Mouse (Mus musculus) forebrain, embryonic 14.5 days (tissue): ENCODE data around the gene Gnb3. TPM values are rescaled to one million over a fixed set of nuclear protein-coding genes. Genes with fewer than 3 reads are reported as not detected.
"Not testable (repeated sequence)": the region's sequence is repeated elsewhere in the genome, so short reads cannot be mapped to it uniquely, and the experiment has no call there.

ENCODE experiments used
- ATAC-seq: fragments of 200-750 bp; cut with Nextera tagmentation; 2 replicates; pipeline ENCODE4 v1.8.0; 2017; ENCODE audit warnings: mild to moderate bottlenecking, moderate library complexity
- DNase-seq: peaks from one replicate; pipeline ENCODE4 v3.0.0-alpha.2; 2015; ENCODE audit warnings: low spot score
- H3K27ac ChIP-seq: fragments of 300-500 bp; sonication (generic); 2 replicates; pipeline ENCODE4 v1.5.1; 2014; ENCODE audit warnings: low read depth, mild to moderate bottlenecking, control low read depth, low read length, moderate library complexity
- H3K27me3 ChIP-seq: fragments of 300-500 bp; sonication (generic); replicated peaks from 2 replicates; pipeline ENCODE4 v1.6.1; 2014; ENCODE audit warnings: low read length, control low read depth, mixed read lengths; ENCODE audit not compliant: control insufficient read depth, insufficient read depth
- H3K36me3 ChIP-seq: fragments of 300-500 bp; sonication (generic); 2 replicates; pipeline ENCODE4 v1.6.1; 2014; ENCODE audit warnings: low read length, control low read depth; ENCODE audit not compliant: control insufficient read depth, insufficient read depth
- H3K4me1 ChIP-seq: fragments of 300-500 bp; sonication (generic); 2 replicates; pipeline ENCODE4 v1.6.1; 2014; ENCODE audit warnings: antibody characterized with exemption, low read length, control low read depth; ENCODE audit not compliant: control insufficient read depth, insufficient read depth
- H3K4me2 ChIP-seq: fragments of 300-500 bp; sonication (generic); 2 replicates; pipeline ENCODE4 v1.6.1; 2014; ENCODE audit warnings: mild to moderate bottlenecking, control low read depth, low read length
- H3K4me3 ChIP-seq: fragments of 300-500 bp; sonication (generic); 2 replicates; pipeline ENCODE4 v1.5.1; 2014; ENCODE audit warnings: low read depth, low read length, control low read depth
- H3K9ac ChIP-seq: fragments of 300-500 bp; sonication (generic); 2 replicates; pipeline ENCODE4 v1.6.1; 2014; ENCODE audit warnings: mild to moderate bottlenecking, low read length, control low read depth, moderate library complexity
- H3K9me3 ChIP-seq: fragments of 300-500 bp; sonication (generic); replicated peaks from 2 replicates; pipeline ENCODE4 v1.6.1; 2016; ENCODE audit warnings: low read length, control low read depth, mixed read lengths; ENCODE audit not compliant: control insufficient read depth
- WGBS: fragments of 180-500 bp; shearing (Covaris S2); extraction: QIAGEN DNeasy Blood & Tissue Kit; methylation state at CpG from one replicate; pipeline ENCODE4 v1.1.7; 2014; 5-methylcytosine and 5-hydroxymethylcytosine counted together
- polyA plus RNA-seq: library from polyadenylated mRNA; unstranded; fragments of >200 nt; fragmentation: Nextera tagmentation; extraction: Ambion mirVana; gene quantifications from 2 replicates; pipeline ENCODE4 v1.2.1, GENCODE M21; 2014

Gene Gnb3
- polyA plus RNA-seq, 1 experiment from 2014 or later, result 0.89 TPM

GRCm38 (mm10) chr6:124814858-124815774 lies 25.0 kb downstream of the Gnb3 start:
- H3K36me3 ChIP-seq, result peaks cover 70% of the 10 kb centered on the region
- peaks cover 12% of the 10 kb centered on the region for H3K4me1 ChIP-seq
- no peak for ATAC-seq
- H3K27me3 ChIP-seq, result no peaks in the 10 kb centered on the region
- peak; percentile 35 for DNase-seq
- H3K9ac ChIP-seq, result no peak overlapping the region
- no peaks in the 10 kb centered on the region for H3K9me3 ChIP-seq
- no peak overlapping the region for H3K4me3 ChIP-seq
- WGBS, result 59% methylated on average over 9 of the region's 9 CpGs
- no peak overlapping the region for H3K27ac ChIP-seq
- H3K4me2 ChIP-seq, result no peak overlapping the region

- peaks cover 15% of the 10 kb centered on the region for H3K4me1 ChIP-seq
- peak overlapping the region; percentile 60 for H3K4me3 ChIP-seq
- H3K27ac ChIP-seq, result 0 out of 2 replicates have a peak overlapping the region, but pooled peaks have one; percentile 14
- peak overlapping the region; percentile 80 for H3K4me2 ChIP-seq
- H3K27me3 ChIP-seq, result no peaks in the 10 kb centered on the region
- DNase-seq, result no peak
- no peaks in the 10 kb centered on the region for H3K9me3 ChIP-seq
- peak overlapping the region; percentile 88; the same call in 1 of the 2 replicates for H3K9ac ChIP-seq
- 42% methylated on average over 8 of the region's 8 CpGs for WGBS
- peak; percentile 30 for ATAC-seq
- peaks cover 65% of the 10 kb centered on the region for H3K36me3 ChIP-seq
These were observed 25.6 kb downstream of the Gnb3 start for GRCm38 (mm10) chr6:124814448-124814847.

GRCm38 (mm10) chr6:124813933-124814332 lies 26.1 kb downstream of the Gnb3 start, which contains the start of gene Tpi1:
Gene Tpi1 (minus strand): TSS chr6:124814296.
- peak within 1 kb of the TSS; percentile 60 for H3K4me3 ChIP-seq
- peak within 1 kb of the TSS; percentile 88 for H3K9ac ChIP-seq
- ATAC-seq (peak; percentile 90), DNase-seq (peak; percentile 93)
- H3K36me3 ChIP-seq, result peaks cover 60% of the 10 kb centered on the region
- H3K4me2 ChIP-seq, result peak within 1 kb of the TSS; percentile 80
- peaks cover 19% of the 10 kb centered on the region for H3K4me1 ChIP-seq
- 1% methylated on average over 22 of the region's 22 CpGs for WGBS
- peak within 1 kb of the TSS; percentile 85 for H3K27ac ChIP-seq
- no peaks in the 10 kb centered on the region for H3K27me3 ChIP-seq
- H3K9me3 ChIP-seq, result no peaks in the 10 kb centered on the region

- H3K27me3 ChIP-seq, result no peaks in the 10 kb centered on the region
- peak overlapping the region; percentile 60 for H3K4me3 ChIP-seq
- WGBS, result 0% methylated on average over 18 of the region's 18 CpGs
- H3K9ac ChIP-seq, result peak overlapping the region; percentile 88
- DNase-seq, result peak; percentile 79
- no peaks in the 10 kb centered on the region for H3K9me3 ChIP-seq
- H3K27ac ChIP-seq, result peak overlapping the region; percentile 85
- peak; percentile 63 for ATAC-seq
- H3K4me2 ChIP-seq, result peak overlapping the region; percentile 80
- H3K4me1 ChIP-seq, result peaks cover 20% of the 10 kb centered on the region
- peaks cover 56% of the 10 kb centered on the region for H3K36me3 ChIP-seq
These were observed 26.6 kb downstream of the Gnb3 start for GRCm38 (mm10) chr6:124813496-124813895.

- H3K27ac ChIP-seq, result peak overlapping the region; percentile 14; the same call in 1 of the 2 replicates
- peaks cover 20% of the 10 kb centered on the region for H3K4me1 ChIP-seq
- H3K9ac ChIP-seq, result peak overlapping the region; percentile 88
- DNase-seq, result no peak
- ATAC-seq, result no peak
- H3K4me2 ChIP-seq, result peak overlapping the region; percentile 80
- peaks cover 49% of the 10 kb centered on the region for H3K36me3 ChIP-seq
- H3K27me3 ChIP-seq, result no peaks in the 10 kb centered on the region
- 17% methylated on average over 9 of the region's 9 CpGs for WGBS
- H3K9me3 ChIP-seq, result no peaks in the 10 kb centered on the region
- H3K4me3 ChIP-seq, result peak overlapping the region; percentile 60
These were observed 27.2 kb downstream of the Gnb3 start for GRCm38 (mm10) chr6:124812848-124813247.

- Histone ChIP-seq H3K9ac (peak overlapping the region; percentile 88), H3K9me3 (no peaks in the 10 kb centered on the region), H3K36me3 (peaks cover 40% of the 10 kb centered on the region), H3K27ac (no peak overlapping the region), H3K27me3 (no peaks in the 10 kb centered on the region), H3K4me1 (peaks cover 20% of the 10 kb centered on the region), H3K4me3 (peak overlapping the region; percentile 60; the same call in 1 of the 2 replicates), H3K4me2 (peak overlapping the region; percentile 80)
- DNase-seq (no peak), ATAC-seq (no peak)
- WGBS, result 87% methylated on average over 24 of the region's 24 CpGs
These were observed 28.1 kb downstream of the Gnb3 start for GRCm38 (mm10) chr6:124811701-124812560.

- Histone ChIP-seq H3K27ac (no peak overlapping the region), H3K9ac (no peak overlapping the region), H3K4me2 (no peak overlapping the region), H3K9me3 (no peaks in the 10 kb centered on the region), H3K27me3 (no peaks in the 10 kb centered on the region), H3K4me1 (peaks cover 20% of the 10 kb centered on the region), H3K4me3 (no peak overlapping the region), H3K36me3 (peaks cover 34% of the 10 kb centered on the region)
- DNase-seq, result no peak
- 85% methylated on average over 4 of the region's 4 CpGs for whole genome bisulfite sequencing
- no peak for ATAC-seq
These were observed 28.7 kb downstream of the Gnb3 start for GRCm38 (mm10) chr6:124811403-124811665.

- not testable (repeated sequence) for H3K9me3 ChIP-seq, H3K4me2 ChIP-seq, H3K4me3 ChIP-seq, H3K27me3 ChIP-seq, H3K27ac ChIP-seq, ATAC-seq, DNase-seq, H3K9ac ChIP-seq
- Histone ChIP-seq H3K4me1 (peaks cover 23% of the 10 kb centered on the region), H3K36me3 (peaks cover 29% of the 10 kb centered on the region)
- WGBS, result 79% methylated on average over 10 of the region's 11 CpGs
These were observed 29.3 kb downstream of the Gnb3 start for GRCm38 (mm10) chr6:124810566-124811402.
